Mouse (Mus musculus): ENCODE data around the gene Tiam1.

DNA sequence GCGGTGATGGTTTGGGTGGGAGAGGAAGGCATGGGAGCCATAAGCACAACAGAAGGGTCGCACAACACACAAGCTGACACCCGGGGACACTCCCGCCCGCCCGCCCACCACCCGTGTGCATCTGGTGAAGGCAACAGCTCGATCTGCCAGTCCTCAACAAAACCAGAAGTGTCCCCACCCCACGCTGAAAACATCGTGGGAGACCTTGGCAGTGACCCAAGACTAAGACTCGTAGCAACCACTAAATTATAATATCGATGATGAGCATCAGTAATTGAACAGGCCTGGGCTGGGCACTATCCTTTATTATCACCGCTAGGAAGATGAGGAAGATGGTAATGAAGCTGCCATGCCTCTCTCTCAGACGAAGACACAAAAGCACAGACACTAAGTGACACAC is 58.0 kb downstream of the Tiam1 start:
- TF ChIP-seq POLR2A (IDR thresholded peaks at IDR 0.05; ENCODE audit: extremely low read depth, insufficient read depth, low read length) (no peak), CTCF (IDR thresholded peaks at IDR 0.05; ENCODE audit: low read depth, low read length) (no peak)
